Mouse (Mus musculus) stomach, embryonic 14.5 days (tissue): ENCODE data around the gene Fto. TPM values are rescaled to one million over a fixed set of nuclear protein-coding genes. Genes with fewer than 3 reads are reported as not detected.

Experiments
- ATAC-seq: fragments of 200-750 bp; cut with Nextera tagmentation; 2 replicates; pipeline ENCODE4 v1.8.0; 2017; ENCODE audit warnings: low read depth, moderate TSS enrichment; ENCODE audit not compliant: insufficient number of reproducible peaks, insufficient read depth, low FRiP score
- H3K27ac ChIP-seq: fragments of 300-500 bp; sonication (generic); 2 replicates; pipeline ENCODE4 v1.5.1; 2014; ENCODE audit warnings: mild to moderate bottlenecking, low read length, moderate library complexity, mixed read lengths
- H3K27me3 ChIP-seq: fragments of 300-500 bp; sonication (generic); 2 replicates; pipeline ENCODE4 v1.6.1; 2014; ENCODE audit warnings: low read length, control low read depth, mixed read lengths; ENCODE audit not compliant: control insufficient read depth, insufficient read depth
- H3K36me3 ChIP-seq: fragments of 300-500 bp; sonication (generic); 2 replicates; pipeline ENCODE4 v1.6.1; 2014; ENCODE audit warnings: mild to moderate bottlenecking, control low read depth, low read length, moderate library complexity, mixed read lengths; ENCODE audit not compliant: control insufficient read depth, insufficient read depth
- H3K4me1 ChIP-seq: fragments of 300-500 bp; sonication (generic); 2 replicates; pipeline ENCODE4 v1.6.1; 2014; ENCODE audit warnings: low read length, control low read depth, mixed read lengths; ENCODE audit not compliant: control insufficient read depth, insufficient read depth
- H3K4me2 ChIP-seq: fragments of 300-500 bp; sonication (generic); replicated peaks from 2 replicates; pipeline ENCODE4 v1.6.1; 2014; ENCODE audit warnings: low read depth, low read length, control low read depth
- H3K4me3 ChIP-seq: fragments of 300-500 bp; sonication (generic); 2 replicates; pipeline ENCODE4 v1.5.1; 2014; ENCODE audit warnings: low read depth, low read length, control low read depth
- H3K9ac ChIP-seq: fragments of 300-500 bp; sonication (generic); replicated peaks from 2 replicates; pipeline ENCODE4 v1.6.1; 2014; ENCODE audit warnings: low read depth, mild to moderate bottlenecking, control low read depth, low read length, moderate library complexity, mixed read lengths
- H3K9me3 ChIP-seq: fragments of 300-500 bp; sonication (generic); 2 replicates; pipeline ENCODE4 v1.6.1; 2016; ENCODE audit warnings: low read depth, low read length, control low read depth; ENCODE audit not compliant: control insufficient read depth
- WGBS: fragments of 180-500 bp; shearing (Covaris S2); extraction: QIAGEN DNeasy Blood & Tissue Kit; methylation state at CpG from one replicate; pipeline ENCODE4 v1.1.7; 2014; 5-methylcytosine and 5-hydroxymethylcytosine counted together
- polyA plus RNA-seq: library from polyadenylated mRNA; unstranded; fragments of >200 nt; fragmentation: Nextera tagmentation; extraction: Ambion mirVana; gene quantifications from 2 replicates; pipeline ENCODE4 v1.2.1, GENCODE M21; 2014

Fto gene
- polyA plus RNA-seq, 1 experiment from 2014 or later: 89.6 TPM

DNA sequence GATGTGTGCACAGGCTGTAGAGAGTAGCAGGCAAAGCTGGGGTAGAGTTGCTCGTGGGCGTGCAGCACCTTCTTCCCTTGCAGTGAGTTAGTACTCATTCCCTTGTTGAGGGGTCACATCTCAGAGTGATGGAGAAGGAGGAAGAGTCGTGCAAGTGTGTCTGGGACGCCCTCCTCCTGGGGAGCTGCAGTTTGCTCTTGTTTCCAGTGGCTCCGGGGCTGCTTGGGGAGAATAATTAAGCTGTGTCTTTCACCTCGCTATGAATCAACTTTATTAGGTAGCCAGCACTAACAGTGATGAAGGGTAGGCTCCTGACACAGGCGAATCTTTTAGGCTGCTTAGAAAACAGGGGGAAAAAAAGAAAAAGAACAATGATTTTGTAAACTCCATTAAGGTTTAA is 203.1 kb downstream of the Fto start:
- no peak for ATAC-seq
- Histone ChIP-seq H3K27ac (no peak overlapping the region), H3K4me1 (peaks cover 9% of the 10 kb centered on the region; the same call in 1 of the 2 replicates), H3K9me3 (no peaks in the 10 kb centered on the region), H3K36me3 (no peaks in the 10 kb centered on the region), H3K27me3 (no peaks in the 10 kb centered on the region), H3K4me2 (no peak overlapping the region), H3K4me3 (no peak overlapping the region), H3K9ac (no peak overlapping the region)
- WGBS: 38% methylated on average over 7 of the region's 7 CpGs

DNA sequence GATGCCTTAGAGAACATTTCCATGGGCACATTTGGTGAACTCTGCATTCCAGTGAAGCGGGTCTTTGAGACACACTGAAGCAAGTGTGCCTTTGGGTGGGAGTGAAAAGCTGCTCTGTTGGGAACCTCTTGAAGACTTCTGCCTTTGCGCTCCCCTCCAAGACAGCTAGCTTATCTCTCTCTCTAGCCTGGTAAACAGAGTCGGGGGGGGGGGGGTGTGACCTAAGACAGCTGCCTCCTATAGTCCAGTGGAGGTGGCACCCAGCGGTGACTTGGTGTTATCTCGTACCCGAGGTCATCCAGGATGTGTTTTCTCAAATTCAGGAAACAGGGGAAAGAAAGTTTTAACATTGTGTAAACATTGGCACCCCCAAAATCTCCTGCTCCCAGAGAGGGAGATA is 204.8 kb downstream of the Fto start:
- peaks cover 9% of the 10 kb centered on the region; the same call in 1 of the 2 replicates for H3K4me1 ChIP-seq
- WGBS: 26% methylated on average over 6 of the region's 6 CpGs
- ATAC-seq: no peak

DNA sequence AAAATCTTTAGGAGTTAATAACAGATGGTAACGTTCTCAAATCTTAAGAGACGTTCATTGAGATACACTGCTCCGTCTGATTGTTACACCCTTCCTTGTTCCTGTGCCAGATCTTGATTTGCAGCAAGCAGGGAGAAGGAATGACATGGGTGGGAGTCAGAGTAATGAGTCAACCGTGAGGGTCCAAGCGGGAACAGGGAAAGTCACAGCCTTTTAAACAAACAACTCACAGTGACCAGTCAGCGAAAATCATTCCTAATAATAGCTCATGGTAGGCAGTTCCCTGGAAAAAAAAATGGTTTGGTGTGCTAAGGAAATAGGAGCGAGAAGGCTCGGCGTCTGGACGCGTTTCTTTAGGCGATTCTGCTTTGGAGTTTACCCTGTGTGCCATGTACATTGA is 208.9 kb downstream of the Fto start:
- H3K9me3 ChIP-seq: no peaks in the 10 kb centered on the region
- no peak overlapping the region for H3K9ac ChIP-seq
- H3K27me3 ChIP-seq: no peaks in the 10 kb centered on the region
- H3K27ac ChIP-seq: no peak overlapping the region
- no peak overlapping the region for H3K4me3 ChIP-seq
- no peak for ATAC-seq
- no peak overlapping the region for H3K4me2 ChIP-seq
- peaks cover 15% of the 10 kb centered on the region for H3K4me1 ChIP-seq
- H3K36me3 ChIP-seq: no peaks in the 10 kb centered on the region
- WGBS: 55% methylated on average over 12 of the region's 12 CpGs

More for the DNA sequence above, 204.8 kb downstream of the Fto start:
- H3K4me3 ChIP-seq: no peak overlapping the region
- H3K27me3 ChIP-seq: no peaks in the 10 kb centered on the region
- H3K9me3 ChIP-seq: no peaks in the 10 kb centered on the region
- no peak overlapping the region for H3K9ac ChIP-seq
- no peaks in the 10 kb centered on the region for H3K36me3 ChIP-seq
- no peak overlapping the region for H3K27ac ChIP-seq
- H3K4me2 ChIP-seq: no peak overlapping the region

DNA sequence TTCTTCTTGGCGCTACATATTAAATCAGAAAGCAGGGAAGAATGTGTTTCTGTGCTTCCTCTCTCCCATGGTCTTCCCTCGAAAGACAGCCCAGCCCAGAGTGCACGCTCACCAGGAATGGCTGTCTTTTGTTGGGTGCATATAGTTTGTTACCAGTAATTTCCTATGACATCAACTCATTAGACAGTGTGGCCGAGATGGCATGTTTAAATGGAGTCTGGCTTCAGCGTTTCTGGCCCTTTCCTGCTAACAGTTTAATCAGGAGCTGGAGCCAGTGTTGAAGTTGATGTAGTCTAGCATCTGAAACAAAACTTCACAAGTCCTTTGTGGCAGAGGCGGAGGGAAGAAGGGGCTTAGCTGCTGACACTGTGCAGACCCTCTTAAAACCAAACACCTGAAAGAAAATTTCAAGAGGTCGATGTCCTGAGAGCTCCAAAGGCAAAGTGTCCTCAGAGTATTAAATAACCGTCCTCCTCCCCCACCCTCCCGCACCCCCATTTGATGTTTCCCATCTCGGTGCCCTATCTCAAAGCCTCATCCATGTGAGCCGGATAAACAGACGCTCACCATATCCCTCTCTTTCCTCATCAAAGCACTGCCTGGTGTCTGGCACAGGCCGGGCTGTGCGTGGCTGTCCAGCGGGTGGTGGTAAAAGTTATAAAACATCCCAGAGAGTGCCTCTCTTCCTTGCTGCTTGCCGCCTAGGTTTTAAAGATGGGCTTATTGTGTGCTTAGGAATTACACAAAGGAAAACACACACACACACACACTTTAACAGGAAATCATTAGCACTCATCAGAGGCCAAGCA is 210.9 kb downstream of the Fto start:
- Histone ChIP-seq H3K9me3 (no peaks in the 10 kb centered on the region), H3K9ac (no peak overlapping the region), H3K27ac (no peak overlapping the region), H3K4me1 (peaks cover 12% of the 10 kb centered on the region), H3K4me3 (no peak overlapping the region), H3K27me3 (no peaks in the 10 kb centered on the region), H3K36me3 (no peaks in the 10 kb centered on the region), H3K4me2 (no peak overlapping the region)
- WGBS: 40% methylated on average over 16 of the region's 16 CpGs
- no peak for ATAC-seq

DNA sequence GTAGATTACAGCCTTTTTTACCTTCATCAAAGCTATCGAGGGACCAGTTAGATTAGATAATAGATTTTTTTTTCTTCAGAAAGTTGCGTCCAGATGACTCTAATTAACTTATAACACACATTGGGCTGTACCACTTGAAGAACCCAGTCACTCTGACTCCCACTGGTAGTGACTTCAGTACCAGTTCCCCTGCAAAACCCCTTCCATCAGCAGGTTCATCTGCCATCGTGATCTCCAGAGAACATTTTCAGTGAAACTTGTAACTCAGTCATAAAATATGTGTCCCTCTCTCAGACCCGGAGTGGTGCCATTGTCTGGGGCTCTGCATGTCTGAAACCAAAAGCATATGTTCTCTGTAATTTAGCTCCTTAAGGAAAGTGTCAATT is 211.5 kb downstream of the Fto start:
- WGBS: 29% methylated on average over 4 of the region's 4 CpGs
- H3K4me2 ChIP-seq: no peak overlapping the region

DNA sequence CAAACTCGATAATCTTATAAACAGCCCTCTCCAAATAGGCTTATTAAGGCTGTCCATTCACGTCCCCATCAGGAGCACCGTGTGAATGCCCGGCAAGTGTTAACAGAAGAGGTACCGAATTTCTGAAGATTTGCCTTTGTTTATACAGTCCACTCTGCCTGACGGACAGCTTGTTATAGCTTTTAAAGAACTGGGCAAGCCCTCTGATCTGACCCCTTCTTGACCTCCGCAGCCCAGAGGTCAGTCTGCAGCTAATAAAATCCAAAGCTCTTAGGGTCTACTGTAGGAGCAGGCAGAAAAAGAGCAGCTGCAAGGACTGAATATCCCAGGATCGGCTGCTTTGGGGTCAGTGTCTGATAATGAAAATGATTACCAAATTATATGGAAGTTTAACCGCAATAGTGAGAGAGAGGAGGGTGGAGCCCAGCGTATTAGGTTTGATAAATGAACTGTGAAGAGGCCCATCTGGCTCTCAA is 212.1 kb downstream of the Fto start:
- WGBS: 11% methylated on average over 10 of the region's 10 CpGs

More for the DNA sequence above, 211.5 kb downstream of the Fto start:
- H3K9ac ChIP-seq: no peak overlapping the region
- H3K4me3 ChIP-seq: no peak overlapping the region
- H3K27ac ChIP-seq: no peak overlapping the region
- peaks cover 12% of the 10 kb centered on the region for H3K4me1 ChIP-seq
- no peaks in the 10 kb centered on the region for H3K27me3 ChIP-seq
- no peak for ATAC-seq
- no peaks in the 10 kb centered on the region for H3K36me3 ChIP-seq
- H3K9me3 ChIP-seq: no peaks in the 10 kb centered on the region

DNA sequence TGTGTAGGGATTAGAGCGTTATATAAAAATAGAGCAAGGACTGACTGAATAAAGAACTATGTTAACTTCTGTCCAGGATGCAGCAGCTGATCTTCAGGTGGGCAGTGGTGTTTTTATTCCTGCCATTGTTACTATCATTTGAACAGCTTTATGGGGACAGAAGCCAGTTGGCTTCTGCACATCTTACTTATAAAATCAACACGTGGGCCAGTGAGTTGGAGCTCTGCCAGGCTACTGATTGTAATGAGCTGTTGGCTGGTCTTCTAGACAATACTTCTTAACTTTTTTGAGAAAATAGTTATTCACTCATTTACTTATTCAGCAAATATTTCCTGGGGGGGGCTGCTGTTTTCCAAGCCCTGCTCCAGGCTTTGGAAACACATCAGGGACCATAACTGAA is 215.6 kb downstream of the Fto start:
- Histone ChIP-seq H3K27me3 (no peaks in the 10 kb centered on the region), H3K4me1 (peaks cover 8% of the 10 kb centered on the region), H3K9me3 (no peaks in the 10 kb centered on the region), H3K9ac (no peak overlapping the region), H3K36me3 (no peaks in the 10 kb centered on the region), H3K4me3 (no peak overlapping the region), H3K4me2 (no peak overlapping the region), H3K27ac (no peak overlapping the region)
- ATAC-seq: no peak
- WGBS: 64% methylated on average over 2 of the region's 2 CpGs

More for the DNA sequence above, 212.1 kb downstream of the Fto start:
- ATAC-seq: no peak
- no peak overlapping the region for H3K4me3 ChIP-seq
- no peaks in the 10 kb centered on the region for H3K27me3 ChIP-seq
- no peaks in the 10 kb centered on the region for H3K36me3 ChIP-seq
- H3K4me1 ChIP-seq: peaks cover 12% of the 10 kb centered on the region
- H3K4me2 ChIP-seq: no peak overlapping the region
- H3K9me3 ChIP-seq: no peaks in the 10 kb centered on the region
- no peak overlapping the region for H3K9ac ChIP-seq
- H3K27ac ChIP-seq: no peak overlapping the region

DNA sequence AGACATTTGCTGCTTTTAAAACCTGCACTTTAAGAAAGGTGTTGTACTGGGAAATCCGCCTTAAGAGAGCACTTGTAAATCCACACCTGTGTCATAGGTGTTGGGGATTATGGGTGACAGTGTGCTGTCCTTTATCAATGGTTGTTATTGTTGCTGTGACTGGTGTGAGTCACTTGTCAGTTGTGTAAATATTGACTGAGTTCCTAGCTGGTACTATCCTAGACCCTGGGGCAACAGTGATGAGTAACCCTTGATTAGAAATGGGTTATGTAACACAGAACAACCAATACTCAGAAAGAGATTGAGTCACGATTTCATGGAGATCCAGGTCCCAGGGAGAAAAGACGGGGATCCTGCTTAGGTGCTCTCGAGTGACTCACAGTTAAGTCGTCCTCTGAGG is 216.4 kb downstream of the Fto start:
- Histone ChIP-seq H3K4me1 (peaks cover 8% of the 10 kb centered on the region), H3K4me3 (no peak overlapping the region), H3K36me3 (no peaks in the 10 kb centered on the region), H3K27ac (no peak overlapping the region), H3K4me2 (no peak overlapping the region), H3K27me3 (no peaks in the 10 kb centered on the region), H3K9me3 (no peaks in the 10 kb centered on the region), H3K9ac (no peak overlapping the region)
- 79% methylated on average over 5 of the region's 5 CpGs for WGBS
- no peak for ATAC-seq

DNA sequence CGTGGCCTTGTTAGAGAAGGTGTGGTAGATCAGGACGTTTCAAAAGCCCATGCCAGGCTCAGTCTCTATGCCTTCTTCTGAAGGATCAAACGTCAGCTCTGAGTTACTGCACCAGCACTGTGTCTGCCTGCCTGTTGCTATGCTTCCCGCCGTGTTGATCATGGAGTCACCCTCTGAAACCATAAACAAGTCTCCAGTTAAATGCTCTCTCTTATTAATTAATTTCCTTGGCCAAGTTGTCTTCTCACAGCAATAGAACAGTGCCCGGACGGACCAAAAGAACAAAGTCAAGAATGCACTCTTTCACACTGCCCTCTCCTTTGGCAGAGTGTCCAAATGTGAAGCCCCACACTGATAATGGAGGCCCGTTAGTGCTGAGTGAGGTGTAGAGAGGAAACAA is 217.3 kb downstream of the Fto start:
- Histone ChIP-seq H3K4me1 (peaks cover 2% of the 10 kb centered on the region), H3K4me3 (no peak overlapping the region), H3K9ac (no peak overlapping the region), H3K9me3 (no peaks in the 10 kb centered on the region), H3K4me2 (no peak overlapping the region), H3K36me3 (no peaks in the 10 kb centered on the region), H3K27ac (no peak overlapping the region), H3K27me3 (no peaks in the 10 kb centered on the region)
- WGBS: 79% methylated on average over 8 of the region's 8 CpGs
- no peak for ATAC-seq
